ENCODE assay signal across 8 mouse cellular contexts in genomic region chr7:62462229-62463006, GRCm38 (mm10). TPM values are rescaled to one million over a fixed set of nuclear protein-coding genes. Genes with fewer than 3 reads are reported as not detected.
DNase-seq lines count a peak whose midpoint lies in the region; ATAC-seq lines count a peak whose summit lies in the region.

No protein-coding gene starts in this region.

- 26% methylated on average over 13 of the region's 13 CpGs for WGBS in kidney, embryonic 15.5 days
- 35% methylated on average over 13 of the region's 13 CpGs for whole genome bisulfite sequencing in embryonic facial prominence, embryonic 10.5 days
- WGBS in hindbrain, embryonic 11.5 days, result 23% methylated on average over 13 of the region's 13 CpGs

- no peaks in the 10 kb centered on the region for H3K36me3 ChIP-seq in kidney, embryonic 15.5 days
- H3K36me3 ChIP-seq in embryonic facial prominence, embryonic 10.5 days (replicated peaks), result no peaks in the 10 kb centered on the region; the same call in 1 of the 2 replicates
- no peaks in the 10 kb centered on the region for H3K36me3 ChIP-seq in hindbrain, embryonic 11.5 days (ENCODE audit: control insufficient read depth, insufficient read depth, low read length)

- peak overlapping the region; percentile 61 for H3K4me3 ChIP-seq in kidney, embryonic 15.5 days (replicated peaks)
- peak overlapping the region; percentile 71 for H3K4me3 ChIP-seq in embryonic facial prominence, embryonic 10.5 days
- H3K4me3 ChIP-seq in hindbrain, embryonic 11.5 days (ENCODE audit: low read depth, low read length), result peak overlapping the region; percentile 71

- H3K9ac ChIP-seq in kidney, embryonic 15.5 days, result 0 out of 2 replicates have a peak overlapping the region, but pooled peaks have one; percentile 29
- H3K9ac ChIP-seq in hindbrain, embryonic 11.5 days (ENCODE audit: low read depth, low read length), result peak overlapping the region; percentile 84

- ATAC-seq in kidney, embryonic 15.5 days (replicated peaks; ENCODE audit: low FRiP score), result peak; percentile 68
- ATAC-seq in hindbrain, embryonic 11.5 days (ENCODE audit: low FRiP score), result peak; percentile 89

- no peak for DNase-seq in kidney, adult 8-10 months
- peak; percentile 72 for DNase-seq in embryonic facial prominence, embryonic 10.5 days (ENCODE audit: low spot score)
- DNase-seq in hindbrain, embryonic 11.5 days (ENCODE audit: low spot score), result peak; percentile 72
- peak; percentile 12 to 41 for DNase-seq in lung, postnatal 4 days
- no peak for DNase-seq in T-cell, adult 2 months (ENCODE audit: low spot score)
- DNase-seq in left cerebral cortex, postnatal 36 days (ENCODE audit: low spot score in 2 of 2), result no peak
- DNase-seq in left cerebral cortex, adult 11 months (ENCODE audit: low spot score), result no peak

- H3K4me1 ChIP-seq in kidney, embryonic 15.5 days, result 0 out of 2 replicates have a peak, but pooled peaks cover 2% of the 10 kb centered on the region
- H3K4me1 ChIP-seq in embryonic facial prominence, embryonic 10.5 days, result 0 out of 2 replicates have a peak, but pooled peaks cover 2% of the 10 kb centered on the region
- H3K4me1 ChIP-seq in hindbrain, embryonic 11.5 days (replicated peaks; ENCODE audit: control insufficient read depth, insufficient read depth, low read length), result no peaks in the 10 kb centered on the region

- no peaks in the 10 kb centered on the region for H3K27me3 ChIP-seq in kidney, embryonic 15.5 days
- H3K27me3 ChIP-seq in embryonic facial prominence, embryonic 10.5 days (replicated peaks; ENCODE audit: low read depth, poor library complexity, severe bottlenecking), result no peaks in the 10 kb centered on the region
- no peaks in the 10 kb centered on the region for H3K27me3 ChIP-seq in hindbrain, embryonic 11.5 days (ENCODE audit: control insufficient read depth, insufficient read depth, low read length)

- intact Hi-C loops in left cerebral cortex, postnatal 36 days (cut with DNase I), result no loop called here

- H3K27ac ChIP-seq in kidney, embryonic 15.5 days, result peak overlapping the region; percentile 66
- H3K27ac ChIP-seq in embryonic facial prominence, embryonic 10.5 days (replicated peaks), result peak overlapping the region; percentile 96
- H3K27ac ChIP-seq in hindbrain, embryonic 11.5 days (ENCODE audit: low read depth, low read length), result peak overlapping the region; percentile 92

- H3K4me2 ChIP-seq in kidney, embryonic 15.5 days, result peak overlapping the region; percentile 69
- peak overlapping the region; percentile 43 for H3K4me2 ChIP-seq in hindbrain, embryonic 11.5 days (replicated peaks; ENCODE audit: low read depth, low read length)

- H3K9me3 ChIP-seq in kidney, embryonic 15.5 days (replicated peaks), result no peaks in the 10 kb centered on the region
- peaks cover 24% of the 10 kb centered on the region for H3K9me3 ChIP-seq in embryonic facial prominence, embryonic 10.5 days
- H3K9me3 ChIP-seq in hindbrain, embryonic 11.5 days (ENCODE audit: control insufficient read depth, low read length), result no peaks in the 10 kb centered on the region

RNA-seq across cellular contexts. Expression of gene Peg12, which starts 1.9 kb away (rescaled TPM):
- polyA plus RNA-seq in kidney, embryonic 15.5 days (2015; fragmentation: Nextera tagmentation; extraction: Ambion mirVana), result 28.5 and 28.6 TPM in 2 replicates
- 76.8 and 82.8 TPM in 2 replicates for polyA plus RNA-seq in embryonic facial prominence, embryonic 10.5 days (2016; fragmentation: Nextera tagmentation; extraction: Ambion mirVana)
- polyA plus RNA-seq in hindbrain, embryonic 11.5 days (2014; fragmentation: Nextera tagmentation; extraction: Ambion mirVana), result 70.1 and 74.3 TPM in 2 replicates
- total RNA-seq in left cerebral cortex, postnatal 36 days (2021), result under 1 TPM; 0.39 TPM

RNA-seq across cellular contexts. Expression of gene Mkrn3, which starts 42.5 kb away (rescaled TPM):
- 5.3 TPM in 2 replicates for polyA plus RNA-seq in kidney, embryonic 15.5 days (2015; fragmentation: Nextera tagmentation; extraction: Ambion mirVana)
- polyA plus RNA-seq in embryonic facial prominence, embryonic 10.5 days (2016; fragmentation: Nextera tagmentation; extraction: Ambion mirVana), result 9.3 and 9.6 TPM in 2 replicates
- polyA plus RNA-seq in hindbrain, embryonic 11.5 days (2014; fragmentation: Nextera tagmentation; extraction: Ambion mirVana), result 16.6 and 17.5 TPM in 2 replicates
- total RNA-seq in left cerebral cortex, postnatal 36 days (2021), result 1 to 10 TPM in 1 of 2 experiments, under 1 TPM in 1; 1.00 to 1.4 TPM

Comparison
In these comparisons a context has a peak if more than half of its experiments do, and no peak if none do; other contexts are left out.
1. DNase-seq: peak in embryonic facial prominence, embryonic 10.5 days (single experiment), hindbrain, embryonic 11.5 days (single experiment) and lung, postnatal 4 days (2 of 2); none in kidney, adult 8-10 months (0 of 2), T-cell, adult 2 months (single experiment), left cerebral cortex, postnatal 36 days (0 of 2) and left cerebral cortex, adult 11 months (single experiment).
2. Peak in every context shown above with its lines, with median percentiles within 50 percentile points of each other: H3K27ac ChIP-seq and H3K4me3 ChIP-seq.